Mouse (Mus musculus): ENCODE data around the gene Pafah1b3. TPM values are rescaled to one million over a fixed set of nuclear protein-coding genes. Genes with fewer than 3 reads are reported as not detected.

The Pafah1b3 gene
- polyA plus RNA-seq, 2 experiments: 234 to 266 TPM

DNA sequence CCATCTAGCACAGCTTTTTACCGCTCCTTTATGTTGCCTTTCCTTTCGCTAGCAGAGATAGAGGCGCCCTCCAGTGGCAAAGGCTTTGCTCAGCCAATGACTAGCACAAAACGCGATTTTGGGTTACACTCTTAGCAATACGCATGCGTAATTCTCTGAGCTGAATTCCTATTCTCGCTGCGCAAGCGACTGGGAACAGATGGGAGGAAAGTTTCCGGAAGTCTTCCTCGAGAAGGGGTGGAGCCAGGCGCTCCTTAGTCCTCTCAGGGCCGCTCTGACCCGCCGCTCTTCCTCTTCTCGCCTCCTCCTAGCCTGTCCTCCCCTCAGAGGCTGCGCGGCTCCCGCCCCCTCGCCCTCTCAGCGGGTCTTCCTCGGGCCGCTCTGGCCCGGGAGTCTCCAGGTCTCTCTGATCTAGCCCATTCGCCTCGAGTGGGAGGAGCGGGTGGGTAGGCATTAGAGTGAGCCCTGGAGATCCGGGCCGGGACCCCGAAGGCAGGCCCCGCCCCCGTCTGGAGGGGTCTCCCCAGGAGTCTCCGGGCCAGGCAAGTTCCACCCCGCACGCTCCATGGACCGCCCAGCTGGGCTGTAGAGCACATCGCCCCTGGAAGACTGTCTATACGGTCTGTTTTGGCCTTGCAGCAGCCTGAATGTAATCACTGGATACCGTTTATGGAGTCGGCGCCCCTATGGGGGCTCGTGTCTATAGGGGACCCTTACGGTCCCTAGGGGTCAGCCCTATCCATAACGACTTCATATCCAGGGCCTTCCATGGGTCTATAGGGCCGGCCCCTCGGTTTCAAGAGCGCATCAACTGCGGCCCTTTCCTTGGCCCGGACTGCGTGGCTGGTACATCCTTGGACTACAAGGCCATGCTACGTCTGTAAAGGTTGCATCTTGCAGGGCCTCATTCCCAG is 19.0 kb upstream of the Pafah1b3 start, which contains the start of gene Megf8:
Gene Megf8, plus strand, starts transcription at position 633 of the 914 bp plus-strand sequence.
- peaks cover 31% of the 10 kb centered on the region for H3K27me3 ChIP-seq (ENCODE audit: control insufficient read depth, insufficient read depth, low read length)
- peak within 1 kb of the TSS; percentile 98 for H3K4me2 ChIP-seq (replicated peaks; ENCODE audit: low read depth, low read length, severe bottlenecking)
- no peaks in the 10 kb centered on the region for H3K9me3 ChIP-seq (ENCODE audit: control insufficient read depth, low read length)
- peak within 1 kb of the TSS; percentile 69 for H3K9ac ChIP-seq (ENCODE audit: low read depth, low read length, severe bottlenecking)
- TF ChIP-seq POLR2A (IDR thresholded peaks at IDR 0.05; ENCODE audit: borderline replicate concordance, extremely low read depth, insufficient read depth, insufficient read length): peak; percentile 29; the same call in 1 of the 2 replicates
- DNase-seq (ENCODE audit: low spot score) (peak; percentile 100), ATAC-seq (ENCODE audit: low FRiP score, low read depth) (peak; percentile 98)
- H3K4me1 ChIP-seq (ENCODE audit: control insufficient read depth, insufficient read depth, low read length): peaks cover 19% of the 10 kb centered on the region
- peak within 1 kb of the TSS; percentile 70 for H3K4me3 ChIP-seq (replicated peaks; ENCODE audit: low read length)
- WGBS: under 1% methylated on average over 52 of the region's 52 CpGs
- no peaks in the 10 kb centered on the region for H3K36me3 ChIP-seq (ENCODE audit: control insufficient read depth, insufficient read depth, low read length)
- peak within 1 kb of the TSS; percentile 81 for H3K27ac ChIP-seq (replicated peaks; ENCODE audit: low read depth, low read length)

DNA sequence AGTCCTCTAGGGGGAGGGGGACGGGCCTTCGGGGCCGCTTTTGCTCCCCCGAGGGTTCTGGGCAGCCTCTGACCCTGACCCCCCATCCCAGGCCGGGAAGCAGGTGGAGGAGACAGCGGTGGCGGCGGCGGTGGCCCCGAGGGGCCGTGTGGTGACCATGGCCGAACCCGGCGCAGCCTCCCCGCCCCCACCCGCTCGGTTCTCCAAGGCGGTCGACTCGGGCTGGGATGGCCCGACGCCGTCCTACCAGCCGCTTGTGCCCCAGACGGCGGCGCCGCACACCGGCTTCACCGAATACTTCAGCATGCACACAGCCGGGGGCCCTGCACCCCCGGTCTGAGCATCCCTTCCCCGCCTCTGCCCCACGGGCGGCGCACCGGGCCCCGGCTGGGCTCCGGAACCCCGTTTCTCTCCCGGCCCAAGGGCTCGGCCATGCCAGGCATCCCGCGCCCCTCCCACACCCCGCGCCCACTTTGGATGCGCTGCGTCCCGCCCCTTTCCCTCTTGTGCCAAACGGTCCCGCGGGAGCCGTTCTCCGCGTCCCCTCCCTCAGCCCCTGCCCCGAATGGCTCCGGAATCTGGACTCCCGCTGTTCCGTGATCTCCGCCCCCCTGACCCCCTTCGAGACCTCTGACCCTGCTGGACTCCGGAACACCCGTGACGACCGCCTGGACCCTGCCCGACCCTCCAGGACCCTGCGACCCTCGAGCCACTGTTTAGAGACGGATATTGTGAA is 17.7 kb upstream of the Pafah1b3 start:
- H3K4me2 ChIP-seq (replicated peaks; ENCODE audit: low read depth, low read length, severe bottlenecking): peak overlapping the region; percentile 82
- ATAC-seq (ENCODE audit: low FRiP score, low read depth) (no peak), DNase-seq (ENCODE audit: low spot score) (no peak)
- H3K4me1 ChIP-seq (ENCODE audit: control insufficient read depth, insufficient read depth, low read length): peaks cover 11% of the 10 kb centered on the region
- no peaks in the 10 kb centered on the region for H3K36me3 ChIP-seq (ENCODE audit: control insufficient read depth, insufficient read depth, low read length)
- H3K27ac ChIP-seq (replicated peaks; ENCODE audit: low read depth, low read length): no peak overlapping the region
- H3K9me3 ChIP-seq (ENCODE audit: control insufficient read depth, low read length): no peaks in the 10 kb centered on the region
- H3K27me3 ChIP-seq (ENCODE audit: control insufficient read depth, insufficient read depth, low read length): peaks cover 31% of the 10 kb centered on the region
- peak overlapping the region; percentile 51 for H3K9ac ChIP-seq (ENCODE audit: low read depth, low read length, severe bottlenecking)
- under 1% methylated on average over 47 of the region's 69 CpGs for WGBS
- H3K4me3 ChIP-seq (replicated peaks; ENCODE audit: low read length): peak overlapping the region; percentile 70
- TF ChIP-seq POLR2A (IDR thresholded peaks at IDR 0.05; ENCODE audit: borderline replicate concordance, extremely low read depth, insufficient read depth, insufficient read length): no peak

DNA sequence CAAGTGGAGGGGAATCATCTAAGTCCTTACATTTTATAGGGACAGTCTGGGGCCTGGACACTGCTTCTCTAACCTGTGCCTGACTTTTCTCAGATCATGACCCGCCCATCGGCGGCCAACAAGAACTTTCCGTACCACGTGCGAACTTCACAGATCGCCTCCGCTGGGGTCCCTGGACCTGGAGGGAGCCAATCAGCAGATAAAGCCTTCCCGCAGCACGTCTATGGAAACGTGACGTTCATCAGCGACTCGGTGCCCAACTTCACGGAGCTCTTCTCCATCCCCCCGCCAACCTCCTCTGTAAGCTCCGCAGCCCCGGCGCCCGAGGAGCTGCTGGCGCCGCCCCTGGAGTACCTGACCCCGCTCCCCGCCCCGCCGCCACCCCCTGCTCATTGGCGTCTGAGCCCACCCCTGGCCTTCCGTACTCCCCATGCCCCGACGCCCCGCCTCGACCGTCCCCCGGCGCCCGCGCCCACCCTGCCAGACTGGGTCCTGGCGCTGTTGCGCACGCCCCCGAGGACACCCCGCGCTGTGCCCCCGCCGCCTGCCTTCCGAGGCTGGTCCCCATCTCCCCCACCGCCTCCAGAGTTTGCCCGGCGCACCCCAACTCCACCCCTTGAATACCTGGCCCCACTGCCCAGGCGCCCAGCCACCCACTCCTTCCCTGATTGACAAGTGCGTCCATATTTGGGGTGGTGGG is 17.0 kb upstream of the Pafah1b3 start:
- Histone ChIP-seq H3K4me1 (ENCODE audit: control insufficient read depth, insufficient read depth, low read length) (peaks cover 11% of the 10 kb centered on the region), H3K36me3 (ENCODE audit: control insufficient read depth, insufficient read depth, low read length) (no peaks in the 10 kb centered on the region), H3K9me3 (ENCODE audit: control insufficient read depth, low read length) (no peaks in the 10 kb centered on the region), H3K4me2 (replicated peaks; ENCODE audit: low read depth, low read length, severe bottlenecking) (peak overlapping the region; percentile 82), H3K9ac (ENCODE audit: low read depth, low read length, severe bottlenecking) (peak overlapping the region; percentile 51), H3K27me3 (ENCODE audit: control insufficient read depth, insufficient read depth, low read length) (peaks cover 31% of the 10 kb centered on the region), H3K27ac (replicated peaks; ENCODE audit: low read depth, low read length) (no peak overlapping the region), H3K4me3 (replicated peaks; ENCODE audit: low read length) (peak overlapping the region; percentile 70)
- WGBS: 2% methylated on average over 45 of the region's 51 CpGs
- DNase-seq (ENCODE audit: low spot score): no peak
- ATAC-seq (ENCODE audit: low FRiP score, low read depth): no peak
- TF ChIP-seq POLR2A (IDR thresholded peaks at IDR 0.05; ENCODE audit: borderline replicate concordance, extremely low read depth, insufficient read depth, insufficient read length): no peak

DNA sequence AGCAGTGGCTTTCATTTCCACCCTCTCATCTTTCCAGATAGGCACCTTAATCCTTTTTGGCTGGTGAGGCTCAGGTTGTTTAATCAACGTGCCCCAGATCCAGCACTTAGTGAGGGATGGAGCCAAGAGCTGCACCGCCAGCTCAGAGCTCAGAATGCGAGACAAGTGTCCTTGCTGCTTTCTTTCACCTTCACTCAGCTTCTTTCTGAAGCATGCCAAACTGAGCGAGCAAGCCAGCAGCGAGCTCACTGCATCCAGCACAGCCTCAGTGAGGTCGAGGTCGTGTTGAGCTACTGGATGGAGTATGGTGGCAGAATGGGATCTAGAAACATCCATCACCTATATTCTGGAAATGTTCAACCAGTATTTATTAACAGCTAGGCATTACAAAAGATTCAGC is 15.5 kb upstream of the Pafah1b3 start:
- no peak for DNase-seq (ENCODE audit: low spot score)
- 42% methylated on average over 7 of the region's 7 CpGs for WGBS
- Histone ChIP-seq H3K4me1 (ENCODE audit: control insufficient read depth, insufficient read depth, low read length) (peaks cover 11% of the 10 kb centered on the region), H3K9me3 (ENCODE audit: control insufficient read depth, low read length) (no peaks in the 10 kb centered on the region), H3K4me2 (replicated peaks; ENCODE audit: low read depth, low read length, severe bottlenecking) (no peak overlapping the region), H3K27ac (replicated peaks; ENCODE audit: low read depth, low read length) (no peak overlapping the region), H3K36me3 (ENCODE audit: control insufficient read depth, insufficient read depth, low read length) (no peaks in the 10 kb centered on the region), H3K9ac (ENCODE audit: low read depth, low read length, severe bottlenecking) (no peak overlapping the region), H3K27me3 (ENCODE audit: control insufficient read depth, insufficient read depth, low read length) (peaks cover 31% of the 10 kb centered on the region), H3K4me3 (replicated peaks; ENCODE audit: low read length) (no peak overlapping the region)
- no peak for TF ChIP-seq POLR2A (IDR thresholded peaks at IDR 0.05; ENCODE audit: borderline replicate concordance, extremely low read depth, insufficient read depth, insufficient read length)
- no peak for ATAC-seq (ENCODE audit: low FRiP score, low read depth)

DNA sequence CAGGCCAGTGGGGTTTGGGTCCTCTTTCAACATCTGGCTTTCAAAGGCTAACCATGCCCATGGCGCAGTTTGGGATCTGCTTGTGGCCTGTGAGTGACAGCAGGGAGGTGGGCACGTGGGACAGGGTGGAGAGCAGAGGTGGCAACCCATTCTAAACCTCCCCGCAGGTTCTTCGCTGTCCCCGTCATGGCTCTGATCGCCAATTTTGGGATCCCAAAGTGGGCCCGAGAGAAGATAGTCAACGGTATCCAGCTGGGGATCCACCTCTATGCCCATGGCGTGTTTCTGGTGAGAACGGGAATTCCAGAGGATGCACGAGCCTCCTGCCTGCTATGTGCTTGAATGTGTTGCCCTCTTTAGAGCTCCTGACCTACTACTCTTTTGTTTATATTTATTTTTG is 13.4 kb upstream of the Pafah1b3 start:
- H3K4me2 ChIP-seq (replicated peaks; ENCODE audit: low read depth, low read length, severe bottlenecking): no peak overlapping the region
- DNase-seq (ENCODE audit: low spot score): no peak
- WGBS: 79% methylated on average over 11 of the region's 11 CpGs
- ATAC-seq (ENCODE audit: low FRiP score, low read depth): no peak
- no peak overlapping the region for H3K9ac ChIP-seq (ENCODE audit: low read depth, low read length, severe bottlenecking)
- H3K36me3 ChIP-seq (ENCODE audit: control insufficient read depth, insufficient read depth, low read length): no peaks in the 10 kb centered on the region
- peaks cover 11% of the 10 kb centered on the region for H3K4me1 ChIP-seq (ENCODE audit: control insufficient read depth, insufficient read depth, low read length)
- TF ChIP-seq POLR2A (IDR thresholded peaks at IDR 0.05; ENCODE audit: borderline replicate concordance, extremely low read depth, insufficient read depth, insufficient read length): no peak
- no peak overlapping the region for H3K4me3 ChIP-seq (replicated peaks; ENCODE audit: low read length)
- H3K27ac ChIP-seq (replicated peaks; ENCODE audit: low read depth, low read length): no peak overlapping the region
- H3K27me3 ChIP-seq (ENCODE audit: control insufficient read depth, insufficient read depth, low read length): peaks cover 31% of the 10 kb centered on the region
- H3K9me3 ChIP-seq (ENCODE audit: control insufficient read depth, low read length): no peaks in the 10 kb centered on the region
